Mouse (Mus musculus) hindlimb bud, embryonic 11.5 days (tissue): ENCODE measurements at regions not wholly inside any gene's neighbourhood (a gene's known extent, or its start where the extent isn't known, plus 50 kb on each side); places are given as distances from the start of the nearest gene placed in this dataset.

ENCODE experiments used
- DNase-seq: peaks from one replicate; pipeline ENCODE4 v3.0.0-alpha.2; 2012; ENCODE audit warnings: low read depth, low spot score; ENCODE audit errors: extremely low spot score

GRCm38 (mm10) chr5:46488140-46488942, 630.9 kb upstream of the Lcorl start:
- no peak for DNase-seq

GRCm38 (mm10) chr5:46486740-46487326, 629.4 kb upstream of the Lcorl start:
- DNase-seq = peak; percentile 77

- no peak for DNase-seq
Observed at GRCm38 (mm10) chr5:46456356-46456755, 598.9 kb upstream of the Lcorl start.

- DNase-seq = no peak
Observed at GRCm38 (mm10) chr5:46448274-46448673, 590.9 kb upstream of the Lcorl start.

- DNase-seq = no peak
Observed at GRCm38 (mm10) chr5:46445844-46446243, 588.4 kb upstream of the Lcorl start.

- no peak for DNase-seq
Observed at GRCm38 (mm10) chr5:46445122-46445521, 587.7 kb upstream of the Lcorl start.

GRCm38 (mm10) chr5:46443805-46444340, 586.5 kb upstream of the Lcorl start:
- no peak for DNase-seq

- no peak for DNase-seq
Observed at GRCm38 (mm10) chr5:46442600-46443248, 585.3 kb upstream of the Lcorl start.

GRCm38 (mm10) chr5:46441716-46442115, 584.3 kb upstream of the Lcorl start:
- DNase-seq = no peak

GRCm38 (mm10) chr5:46431644-46432367, 574.4 kb upstream of the Lcorl start:
- no peak for DNase-seq

- no peak for DNase-seq
Observed at GRCm38 (mm10) chr5:46422738-46423137, 565.3 kb upstream of the Lcorl start.

GRCm38 (mm10) chr5:46406969-46407368, 549.6 kb upstream of the Lcorl start:
- no peak for DNase-seq

- DNase-seq = no peak
Observed at GRCm38 (mm10) chr5:46406404-46406803, 549.0 kb upstream of the Lcorl start.

- no peak for DNase-seq
Observed at GRCm38 (mm10) chr5:46386591-46386990, 529.2 kb upstream of the Lcorl start.

GRCm38 (mm10) chr5:46367328-46367727, 509.9 kb upstream of the Lcorl start:
- no peak for DNase-seq

- DNase-seq = no peak
Observed at GRCm38 (mm10) chr5:46363661-46364060, 506.2 kb upstream of the Lcorl start.

GRCm38 (mm10) chr5:46361637-46362036, 504.2 kb upstream of the Lcorl start:
- no peak for DNase-seq

- no peak for DNase-seq
Observed at GRCm38 (mm10) chr5:46348448-46348847, 491.0 kb upstream of the Lcorl start.

- peak; percentile 63 for DNase-seq
Observed at GRCm38 (mm10) chr5:46347368-46348083, 490.1 kb upstream of the Lcorl start.

- no peak for DNase-seq
Observed at GRCm38 (mm10) chr5:46338461-46338860, 481.0 kb upstream of the Lcorl start.
